Mouse (Mus musculus): ENCODE data around the gene Gm29609. TPM values are rescaled to one million over a fixed set of nuclear protein-coding genes. Genes with fewer than 3 reads are reported as not detected.
A peak's percentile ranks its signal among the peaks of the same experiment; 100 is the strongest.

Gm29609 gene
- polyA plus RNA-seq, 1 experiment = 4.0 TPM

- DNase-seq (ENCODE audit: extremely low spot score in 1 of 2, low spot score in 1 of 2) = no peak
Observed at GRCm38 (mm10) chr5:31198616-31199320, 19.1 kb upstream of the Gm29609 start.

- DNase-seq (ENCODE audit: extremely low spot score in 1 of 2, low spot score in 1 of 2) = no peak
Observed at GRCm38 (mm10) chr5:31198170-31198569, 18.5 kb upstream of the Gm29609 start.

- DNase-seq (ENCODE audit: extremely low spot score in 1 of 2, low spot score in 1 of 2) = no peak
Observed at GRCm38 (mm10) chr5:31197072-31197471, 17.4 kb upstream of the Gm29609 start.

- no peak for DNase-seq (ENCODE audit: extremely low spot score in 1 of 2, low spot score in 1 of 2)
Observed at GRCm38 (mm10) chr5:31196207-31196606, 16.5 kb upstream of the Gm29609 start.

- DNase-seq (ENCODE audit: extremely low spot score in 1 of 2, low spot score in 1 of 2) = no peak
Observed at GRCm38 (mm10) chr5:31195671-31196070, 16.0 kb upstream of the Gm29609 start.

- DNase-seq (ENCODE audit: extremely low spot score in 1 of 2, low spot score in 1 of 2) = no peak
Observed at GRCm38 (mm10) chr5:31194486-31195485, 15.1 kb upstream of the Gm29609 start.

- no peak for DNase-seq (ENCODE audit: extremely low spot score in 1 of 2, low spot score in 1 of 2)
Observed at GRCm38 (mm10) chr5:31193631-31194281, 14.0 kb upstream of the Gm29609 start.

- DNase-seq (ENCODE audit: extremely low spot score in 1 of 2, low spot score in 1 of 2) = peak; percentile 99 to 100
Observed at GRCm38 (mm10) chr5:31192939-31193630, 13.4 kb upstream of the Gm29609 start, which contains the start of the genes Snx17 and Eif2b4. Gene Snx17, plus strand, starts transcription at chr5:31193227. Gene Eif2b4, minus strand, starts transcription at chr5:31193430.

- no peak for DNase-seq (ENCODE audit: extremely low spot score in 1 of 2, low spot score in 1 of 2)
Observed at GRCm38 (mm10) chr5:31192045-31192938, 12.6 kb upstream of the Gm29609 start.

GRCm38 (mm10) chr5:31190201-31190600, 10.5 kb upstream of the Gm29609 start:
- DNase-seq (ENCODE audit: extremely low spot score in 1 of 2, low spot score in 1 of 2) = no peak

- no peak for DNase-seq (ENCODE audit: extremely low spot score in 1 of 2, low spot score in 1 of 2)
Observed at GRCm38 (mm10) chr5:31188223-31188840, 8.6 kb upstream of the Gm29609 start.

GRCm38 (mm10) chr5:31183678-31184077, 4.0 kb upstream of the Gm29609 start:
- no peak for DNase-seq (ENCODE audit: extremely low spot score in 1 of 2, low spot score in 1 of 2)

- DNase-seq (ENCODE audit: extremely low spot score in 1 of 2, low spot score in 1 of 2) = no peak
Observed at GRCm38 (mm10) chr5:31181183-31181770, 1.6 kb upstream of the Gm29609 start.

- DNase-seq (ENCODE audit: extremely low spot score in 1 of 2, low spot score in 1 of 2) = no peak
Observed at GRCm38 (mm10) chr5:31179301-31179765, 378 bp downstream of the Gm29609 start.

GRCm38 (mm10) chr5:31168630-31169029, 11.1 kb downstream of the Gm29609 start:
- no peak for DNase-seq (ENCODE audit: extremely low spot score in 1 of 2, low spot score in 1 of 2)

GRCm38 (mm10) chr5:31164878-31165277, 14.8 kb downstream of the Gm29609 start:
- DNase-seq (ENCODE audit: extremely low spot score in 1 of 2, low spot score in 1 of 2) = no peak

- DNase-seq (ENCODE audit: extremely low spot score in 1 of 2, low spot score in 1 of 2) = no peak
Observed at GRCm38 (mm10) chr5:31162462-31162861, 17.2 kb downstream of the Gm29609 start.

GRCm38 (mm10) chr5:31154152-31154553, 25.6 kb downstream of the Gm29609 start, which contains the start of gene Mpv17:
Gene Mpv17, minus strand, starts transcription at chr5:31154251.
- DNase-seq (ENCODE audit: extremely low spot score in 1 of 2, low spot score in 1 of 2) = peak; percentile 73 to 84

All from frontal cortex, adult 2 months (tissue).